Mouse (Mus musculus) layer of hippocampus, adult 11-12 months (tissue): ENCODE measurements around the gene Megf11.
"Not testable (repeated sequence)": the region's sequence is repeated elsewhere in the genome, so short reads cannot be mapped to it uniquely, and the experiment has no call there.

Experiments
- DNase-seq: peaks from one replicate; pipeline ENCODE4 v3.0.0; 2022; ENCODE audit warnings: low spot score

Megf11 gene

GRCm38 (mm10) chr9:64466090-64466489 is 80.7 kb downstream of the Megf11 start:
- no peak for DNase-seq

DNA sequence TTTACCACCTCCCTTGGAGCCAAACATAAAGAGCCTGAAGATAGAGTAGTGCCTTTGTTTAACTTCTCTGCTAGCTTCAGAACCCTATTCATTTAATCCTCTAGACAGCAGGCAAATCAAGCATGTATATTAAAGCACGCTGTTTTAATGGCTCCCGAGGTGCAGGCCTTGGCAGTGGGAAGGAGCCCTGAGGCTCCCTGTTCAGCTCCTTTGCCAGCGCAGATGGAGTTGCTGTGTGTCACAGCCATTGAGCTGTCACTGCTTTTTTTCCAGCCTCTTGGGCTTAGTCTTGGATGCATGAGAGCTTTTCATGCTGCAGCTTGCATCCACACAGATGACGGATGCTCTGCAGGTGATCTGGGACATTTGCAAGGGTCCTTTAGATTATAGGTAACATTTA is 81.1 kb downstream of the Megf11 start:
- DNase-seq: no peak

- DNase-seq: no peak
These were observed 85.4 kb downstream of the Megf11 start for GRCm38 (mm10) chr9:64470806-64471205.

GRCm38 (mm10) chr9:64471336-64471735 is 85.9 kb downstream of the Megf11 start:
- DNase-seq: no peak

GRCm38 (mm10) chr9:64472165-64472564 is 86.7 kb downstream of the Megf11 start:
- no peak for DNase-seq

DNA sequence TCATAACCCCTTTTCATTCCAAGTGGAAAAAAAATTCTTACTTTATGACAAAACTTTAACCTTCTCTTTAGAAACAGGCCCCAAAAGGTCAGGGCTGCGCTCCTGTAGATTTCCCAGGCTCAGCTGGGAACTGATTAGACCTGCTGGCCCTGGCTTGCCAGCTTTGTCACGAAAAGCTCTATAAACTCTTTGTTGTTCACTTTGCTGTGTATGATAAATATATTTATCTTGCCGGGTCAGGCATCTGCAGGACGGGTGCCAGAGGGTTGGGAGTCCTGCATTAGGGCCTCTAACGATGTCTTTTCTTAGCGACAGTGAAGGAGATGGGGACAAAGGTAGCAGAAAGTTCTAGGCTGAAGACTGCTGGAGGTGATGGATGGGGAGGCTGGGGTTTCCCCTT is 87.3 kb downstream of the Megf11 start:
- DNase-seq: no peak

- no peak for DNase-seq
These were observed 87.7 kb downstream of the Megf11 start for GRCm38 (mm10) chr9:64473170-64473569.

- peak; percentile 21 for DNase-seq
These were observed 88.3 kb downstream of the Megf11 start for GRCm38 (mm10) chr9:64473695-64474094.

GRCm38 (mm10) chr9:64474142-64474541 is 88.7 kb downstream of the Megf11 start:
- DNase-seq: no peak

DNA sequence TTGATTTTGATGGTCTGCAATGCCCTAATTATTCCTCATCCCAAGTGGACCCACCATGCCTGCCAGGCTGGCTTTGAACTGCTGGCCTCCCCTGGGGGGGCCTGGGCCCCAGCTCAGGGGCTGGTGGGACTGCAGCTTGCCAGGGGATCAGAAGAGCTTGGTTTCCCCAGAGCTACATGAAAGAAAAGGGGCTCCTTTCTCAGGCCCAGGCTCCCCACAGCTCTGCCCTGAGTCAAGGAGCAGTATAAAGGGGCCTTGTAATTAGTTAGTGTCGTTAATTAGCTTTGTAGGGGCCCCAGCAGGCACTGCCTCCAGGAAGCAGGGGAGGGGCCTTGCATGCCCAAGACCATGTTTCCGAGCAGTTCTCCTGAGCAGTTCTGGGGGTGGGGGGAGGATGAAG is 90.5 kb downstream of the Megf11 start:
- DNase-seq: no peak

- DNase-seq: not testable (repeated sequence)
These were observed 92.0 kb downstream of the Megf11 start for GRCm38 (mm10) chr9:64477397-64477796.

DNA sequence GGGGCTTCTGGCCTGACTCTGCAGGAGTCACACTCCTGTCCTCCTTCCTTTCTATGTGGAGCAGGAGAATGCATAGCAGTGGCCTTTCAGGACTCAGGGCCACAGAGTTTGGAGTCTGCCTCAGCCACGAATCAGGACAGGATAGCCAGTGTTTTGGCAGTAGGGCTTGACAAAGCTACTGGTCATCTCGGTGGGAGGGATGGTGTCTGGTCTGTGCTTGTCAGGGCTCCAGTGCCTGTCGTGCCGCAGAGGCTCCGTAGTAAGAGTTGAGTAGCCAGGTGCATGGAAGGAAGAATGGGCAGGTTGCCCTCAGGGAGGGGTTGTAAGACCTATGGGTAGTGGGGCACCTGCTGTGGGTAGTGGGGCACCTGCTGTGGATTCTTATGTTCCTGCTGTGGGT is 96.7 kb downstream of the Megf11 start:
- no peak for DNase-seq

DNA sequence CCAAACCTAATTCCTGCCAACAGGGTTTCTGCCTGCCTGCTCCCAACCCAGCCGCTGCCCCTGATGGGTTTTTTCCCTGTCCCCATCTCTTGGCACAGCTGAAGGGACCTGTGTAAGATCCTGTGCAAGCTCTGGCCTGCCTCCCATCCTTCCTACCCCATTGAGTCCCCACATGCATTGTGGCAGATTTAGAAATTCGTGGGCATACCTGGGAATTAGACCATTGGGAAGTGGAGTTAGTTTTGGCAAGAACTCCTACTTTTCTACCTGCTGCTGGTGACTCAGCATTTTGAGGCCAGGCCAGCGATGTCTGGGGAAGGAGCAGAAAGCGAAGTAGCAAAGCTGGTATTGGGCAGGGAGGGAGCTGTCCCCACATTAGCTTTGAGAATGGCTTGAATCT is 102.0 kb downstream of the Megf11 start:
- no peak for DNase-seq

DNA sequence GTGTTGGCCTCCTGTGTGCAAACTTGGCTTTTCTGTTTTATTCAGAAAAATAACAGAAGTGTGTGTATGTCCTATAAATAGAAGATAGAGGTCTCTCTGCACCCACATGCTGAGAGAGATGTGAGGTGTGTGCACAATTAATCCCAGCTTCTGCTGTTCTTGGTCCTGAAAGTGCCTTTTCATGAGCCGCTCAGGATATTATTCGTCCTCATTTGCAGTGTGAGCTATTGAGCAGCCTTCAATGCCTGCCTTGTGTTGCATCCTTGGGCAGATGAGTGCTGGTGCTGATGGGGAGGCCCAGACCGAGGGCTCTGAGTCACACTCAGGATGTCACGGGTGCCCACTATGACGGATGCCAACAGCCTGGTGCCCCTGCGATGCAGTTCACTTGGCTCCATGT is 109.2 kb downstream of the Megf11 start:
- peak; percentile 16 for DNase-seq

DNA sequence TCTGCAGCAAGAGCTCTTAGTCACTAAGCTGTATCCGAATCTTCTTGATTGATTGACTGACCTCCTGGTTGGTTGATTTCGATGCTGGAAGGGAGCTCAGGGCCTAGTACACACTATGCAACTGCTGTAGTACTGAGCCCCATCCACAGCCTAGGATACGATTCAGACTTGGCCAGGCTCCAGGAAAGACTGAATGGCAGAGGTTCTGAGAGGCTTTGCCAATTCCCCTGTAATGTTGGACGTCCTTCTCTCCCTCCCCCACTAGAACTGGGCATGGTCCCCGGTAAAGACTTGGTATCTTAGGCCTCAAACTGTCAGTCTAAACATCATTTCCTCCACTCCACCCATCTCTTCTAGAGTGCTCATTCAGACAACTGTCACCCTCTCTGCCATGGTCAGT is 113.5 kb downstream of the Megf11 start:
- peak; percentile 51 for DNase-seq

DNA sequence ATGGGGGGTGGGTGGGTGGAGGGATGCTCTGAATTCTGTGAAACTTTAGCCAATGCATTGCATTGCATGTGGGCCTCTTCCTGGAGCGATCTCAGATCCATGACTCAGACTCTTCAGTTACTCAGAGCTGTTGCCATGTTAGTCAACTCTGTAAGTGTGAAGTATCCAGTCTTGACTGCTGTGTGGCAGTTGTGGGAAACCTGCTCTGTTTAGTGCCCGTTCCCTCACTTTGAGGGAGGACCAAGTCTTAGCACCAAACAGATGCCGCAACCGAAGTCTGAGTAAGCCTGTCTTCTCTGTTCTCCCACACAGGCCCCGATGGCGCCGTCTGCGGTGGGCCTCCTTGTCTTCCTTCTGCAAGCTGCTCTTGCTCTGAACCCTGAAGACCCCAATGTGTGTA is 115.8 kb downstream of the Megf11 start:
- DNase-seq: peak; percentile 16

GRCm38 (mm10) chr9:64503996-64504395 is 118.6 kb downstream of the Megf11 start:
- no peak for DNase-seq

- no peak for DNase-seq
These were observed 119.0 kb downstream of the Megf11 start for GRCm38 (mm10) chr9:64504456-64504855.

DNA sequence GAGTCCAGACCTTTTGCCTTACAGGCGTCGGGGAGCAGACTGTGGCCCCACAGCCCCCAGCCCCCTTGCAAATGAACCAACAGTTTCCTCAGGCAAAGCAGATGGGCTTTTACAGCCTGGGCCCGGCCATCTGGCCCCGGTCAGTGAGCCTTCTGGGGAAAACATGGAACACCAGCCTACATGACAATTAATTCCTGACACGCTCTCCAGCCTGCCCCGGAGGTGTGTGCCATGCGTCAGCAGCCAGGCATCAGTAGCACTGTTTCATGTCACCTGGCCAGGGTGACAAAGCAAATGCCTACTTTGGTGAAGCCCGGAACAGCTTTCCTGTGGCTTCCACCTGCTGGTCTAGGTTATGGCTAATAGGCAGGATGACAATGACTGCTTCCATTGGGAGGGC is 119.5 kb downstream of the Megf11 start:
- DNase-seq: no peak

DNA sequence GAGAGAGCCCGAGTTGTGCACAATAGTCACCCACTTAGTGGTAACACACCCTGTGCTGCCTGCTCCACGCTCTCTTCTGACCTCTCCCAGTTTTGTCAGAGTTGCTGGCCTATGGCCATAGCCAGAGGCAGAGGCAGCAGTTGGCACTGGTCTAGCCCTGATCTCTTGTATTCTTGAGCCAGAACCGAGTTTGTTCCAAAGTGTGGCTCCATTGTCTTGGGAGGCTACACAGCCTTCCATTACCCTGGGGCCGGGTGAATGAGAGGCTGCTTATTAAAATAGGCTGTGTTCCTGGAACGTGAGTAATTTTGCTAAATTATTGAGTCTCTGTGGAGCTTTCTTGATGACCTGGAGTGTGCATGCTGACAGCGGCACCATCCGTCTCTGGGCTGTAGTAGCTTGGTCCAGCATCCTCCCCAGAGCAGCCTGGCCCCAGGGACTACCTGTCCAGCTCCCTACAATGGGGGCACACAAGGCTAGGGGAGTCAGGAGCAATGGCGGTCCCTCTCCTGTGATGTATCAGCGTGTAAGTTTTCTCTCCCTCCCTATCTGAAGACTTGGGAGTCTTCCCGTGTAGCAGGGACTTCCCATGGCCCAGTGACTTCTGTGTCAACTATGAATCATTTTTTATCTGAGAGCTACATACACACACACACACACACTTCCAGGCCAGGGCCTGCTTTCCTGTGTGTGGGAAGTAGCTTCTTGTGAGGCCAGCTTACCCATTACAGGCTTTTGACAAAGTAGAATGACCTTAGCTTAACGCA is 121.2 kb downstream of the Megf11 start:
- DNase-seq: peak; percentile 8

GRCm38 (mm10) chr9:64507207-64507517 is 121.7 kb downstream of the Megf11 start:
- no peak for DNase-seq

GRCm38 (mm10) chr9:64507995-64508394 is 122.6 kb downstream of the Megf11 start:
- no peak for DNase-seq

DNA sequence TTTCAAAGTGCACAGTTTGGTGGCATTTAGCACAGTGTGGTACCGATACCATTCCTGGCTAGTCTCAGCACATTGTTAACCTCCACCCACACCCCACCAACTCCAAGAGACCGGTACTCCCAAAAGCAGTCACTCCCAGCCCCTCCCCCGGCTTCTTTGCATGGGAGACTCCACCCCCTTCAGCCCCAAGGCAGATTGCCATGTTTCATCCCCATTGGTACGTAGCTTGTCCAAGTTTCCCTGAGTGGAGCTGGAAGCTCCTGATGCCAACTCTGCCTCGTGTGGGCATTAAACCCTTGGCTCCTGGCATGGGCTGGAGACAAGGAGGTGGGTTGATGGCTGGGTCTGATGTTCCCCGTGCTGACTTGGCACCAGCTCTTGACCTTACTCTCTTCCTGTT is 129.4 kb downstream of the Megf11 start:
- no peak for DNase-seq

DNA sequence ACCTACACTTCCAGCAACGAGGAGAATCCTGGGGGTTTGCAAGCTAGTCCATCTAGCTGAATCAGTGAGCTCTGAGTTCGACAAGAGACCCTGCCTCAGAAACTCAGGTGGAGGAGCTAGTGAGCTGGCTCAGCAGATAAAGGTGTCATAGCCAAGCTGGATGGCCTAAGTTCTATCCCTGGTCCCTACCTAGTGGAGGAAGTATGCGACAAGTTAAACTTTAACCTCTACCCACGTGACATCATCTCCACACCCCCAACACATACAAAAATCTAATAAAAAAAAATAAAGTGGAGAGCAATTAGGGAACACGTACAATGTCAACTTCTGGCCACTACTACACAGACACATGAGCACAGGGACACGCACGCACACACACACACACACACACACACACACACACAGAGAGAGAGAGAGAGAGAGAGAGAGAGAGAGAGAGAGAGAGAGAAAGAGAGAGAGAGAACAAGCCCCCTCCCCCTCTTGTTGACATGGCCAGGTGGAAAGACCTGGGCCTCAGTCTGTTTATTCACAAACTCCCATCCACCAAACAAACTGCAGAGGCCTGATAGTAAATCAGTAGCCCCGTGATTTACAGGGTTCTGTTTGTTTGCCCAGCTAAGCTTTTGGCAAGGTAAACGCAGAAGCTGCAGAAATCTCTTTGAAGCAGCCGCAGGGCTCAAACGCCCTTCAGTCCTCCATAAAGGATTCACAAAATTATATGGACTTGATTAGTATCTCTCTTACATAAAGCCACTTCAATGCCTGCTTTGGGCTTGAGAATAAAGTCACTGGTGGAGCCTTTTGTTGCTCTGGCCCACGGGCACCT is 134.7 kb downstream of the Megf11 start:
- no peak for DNase-seq
